Mouse (Mus musculus) bone marrow macrophage, adult 2 months (primary cell): ENCODE data around the gene Abo. TPM values are rescaled to one million over a fixed set of nuclear protein-coding genes. Genes with fewer than 3 reads are reported as not detected.

Experiments used
- H3K27ac ChIP-seq: 2 replicates; pipeline ENCODE4 v1.5.1; 2012; ENCODE audit warnings: low read depth, low read length; ENCODE audit not compliant: insufficient read depth
- H3K4me1 ChIP-seq: 2 replicates; pipeline ENCODE4 v1.6.1; 2012; ENCODE audit warnings: low read length; ENCODE audit not compliant: control insufficient read depth, insufficient read depth
- H3K4me3 ChIP-seq: 2 replicates; pipeline ENCODE4 v1.5.1; 2012; ENCODE audit warnings: mild to moderate bottlenecking, low read length, moderate library complexity; ENCODE audit not compliant: insufficient read depth
- CTCF ChIP-seq: IDR thresholded peaks from 2 replicates; pipeline ENCODE4 v1.5.1; 2012; ENCODE audit warnings: low read depth, mild to moderate bottlenecking, low read length, moderate library complexity
- POLR2A ChIP-seq: IDR thresholded peaks from 2 replicates; pipeline ENCODE4 v1.6.1; 2012; ENCODE audit warnings: mild to moderate bottlenecking, low read depth, low read length, borderline replicate concordance
- polyA plus RNA-seq: library from polyadenylated mRNA; stranded (reverse); fragments of >200 nt; gene quantifications from 2 replicates; pipeline ENCODE4 v1.2.4, GENCODE M21; 2012; ENCODE audit not compliant: missing spikeins, insufficient read depth, insufficient read length

Abo gene
- polyA plus RNA-seq: not detected in 2 replicates

GRCm38 (mm10) chr2:26864879-26865278 is at the start of gene Abo:
Abo (minus strand) TSS chr2:26864979.
- no peak for TF ChIP-seq CTCF
- no peak within 1 kb of the TSS for H3K4me3 ChIP-seq
- H3K27ac ChIP-seq: no peak within 1 kb of the TSS
- peaks cover 6% of the 10 kb centered on the region for H3K4me1 ChIP-seq

- Histone ChIP-seq H3K27ac (no peak overlapping the region), H3K4me1 (peaks cover 9% of the 10 kb centered on the region), H3K4me3 (0 out of 2 replicates have a peak overlapping the region, but pooled peaks have one; percentile 1)
These were observed 49.6 kb upstream of the Abo start for GRCm38 (mm10) chr2:26914148-26914941.

GRCm38 (mm10) chr2:26913416-26914147 is 48.8 kb upstream of the Abo start:
- TF ChIP-seq CTCF (no peak), POLR2A (no peak)
- Histone ChIP-seq H3K4me1 (peaks cover 15% of the 10 kb centered on the region), H3K4me3 (no peak overlapping the region), H3K27ac (no peak overlapping the region)

More at GRCm38 (mm10) chr2:26914148-26914941, 49.6 kb upstream of the Abo start:
- TF ChIP-seq CTCF (no peak), POLR2A (no peak)

GRCm38 (mm10) chr2:26912253-26912770 is 47.5 kb upstream of the Abo start:
- Histone ChIP-seq H3K4me3 (peak overlapping the region; percentile 83), H3K4me1 (peaks cover 16% of the 10 kb centered on the region), H3K27ac (no peak overlapping the region)
- no peak for TF ChIP-seq POLR2A
- TF ChIP-seq CTCF: no peak

GRCm38 (mm10) chr2:26910994-26911765 is 46.4 kb upstream of the Abo start:
- peak overlapping the region; percentile 83 for H3K4me3 ChIP-seq

GRCm38 (mm10) chr2:26910124-26910993 is 45.6 kb upstream of the Abo start, which contains the start of the genes Med22 and Rpl7a:
Med22 (minus strand) TSS chr2:26910677.
Rpl7a (plus strand) TSS chr2:26910764.
- Histone ChIP-seq H3K27ac (peak within 1 kb of the TSS; percentile 80), H3K4me3 (peak within 1 kb of the TSS; percentile 90), H3K4me1 (peaks cover 17% of the 10 kb centered on the region)
- TF ChIP-seq CTCF (no peak), POLR2A (peak; percentile 73; the same call in 1 of the 2 replicates)

More at GRCm38 (mm10) chr2:26910994-26911765, 46.4 kb upstream of the Abo start:
- TF ChIP-seq POLR2A: no peak
- TF ChIP-seq CTCF: no peak
- peaks cover 17% of the 10 kb centered on the region for H3K4me1 ChIP-seq
- H3K27ac ChIP-seq: peak overlapping the region; percentile 80

- H3K4me1 ChIP-seq: peaks cover 14% of the 10 kb centered on the region
- TF ChIP-seq POLR2A: no peak
- no peak for TF ChIP-seq CTCF
- H3K4me3 ChIP-seq: peak overlapping the region; percentile 90
- H3K27ac ChIP-seq: peak overlapping the region; percentile 49
These were observed 44.6 kb upstream of the Abo start for GRCm38 (mm10) chr2:26909387-26909784.

- TF ChIP-seq CTCF (no peak), POLR2A (no peak)
These were observed 44.1 kb upstream of the Abo start for GRCm38 (mm10) chr2:26908710-26909386.

More at GRCm38 (mm10) chr2:26908710-26909386, 44.1 kb upstream of the Abo start:
- H3K4me1 ChIP-seq: peaks cover 14% of the 10 kb centered on the region
- H3K4me3 ChIP-seq: peak overlapping the region; percentile 90
- no peak overlapping the region for H3K27ac ChIP-seq
